Mouse (Mus musculus) forebrain, embryonic 15.5 days (tissue): ENCODE data around the gene Mterf1b. TPM values are rescaled to one million over a fixed set of nuclear protein-coding genes. Genes with fewer than 3 reads are reported as not detected.
"Not testable (repeated sequence)": the region's sequence is repeated elsewhere in the genome, so short reads cannot be mapped to it uniquely, and the experiment has no call there.

Experiments
- ATAC-seq: fragments of 200-750 bp; cut with Nextera tagmentation; replicated peaks from 2 replicates; pipeline ENCODE4 v1.8.0; 2017; ENCODE audit warnings: mild to moderate bottlenecking, moderate TSS enrichment, moderate library complexity
- H3K27ac ChIP-seq: fragments of 300-500 bp; sonication (generic); replicated peaks from 2 replicates; pipeline ENCODE4 v1.5.1; 2015; ENCODE audit warnings: mild to moderate bottlenecking, inconsistent platforms
- H3K27me3 ChIP-seq: fragments of 300-500 bp; sonication (generic); 2 replicates; pipeline ENCODE4 v1.6.1; 2015; ENCODE audit warnings: inconsistent platforms
- H3K36me3 ChIP-seq: fragments of 300-500 bp; sonication (generic); 2 replicates; pipeline ENCODE4 v1.6.1; 2015; ENCODE audit warnings: mild to moderate bottlenecking, inconsistent platforms
- H3K4me1 ChIP-seq: fragments of 300-500 bp; sonication (generic); 2 replicates; pipeline ENCODE4 v1.6.1; 2015; ENCODE audit warnings: inconsistent platforms
- H3K4me2 ChIP-seq: fragments of 300-500 bp; sonication (generic); replicated peaks from 2 replicates; pipeline ENCODE4 v1.6.1; 2015; ENCODE audit warnings: mild to moderate bottlenecking, inconsistent platforms
- H3K4me3 ChIP-seq: fragments of 300-500 bp; sonication (generic); 2 replicates; pipeline ENCODE4 v1.5.1; 2015; ENCODE audit warnings: mild to moderate bottlenecking, inconsistent platforms
- H3K9ac ChIP-seq: fragments of 300-500 bp; sonication (generic); replicated peaks from 2 replicates; pipeline ENCODE4 v1.6.1; 2015; ENCODE audit warnings: mild to moderate bottlenecking, inconsistent platforms
- H3K9me3 ChIP-seq: fragments of 300-500 bp; sonication (generic); 2 replicates; pipeline ENCODE4 v1.6.1; 2016; ENCODE audit warnings: inconsistent platforms
- WGBS: fragments of 180-500 bp; shearing (Covaris S2); methylation state at CpG from one replicate; pipeline ENCODE4 v1.1.7; 2015; ENCODE audit warnings: mixed read lengths; 5-methylcytosine and 5-hydroxymethylcytosine counted together
- polyA plus RNA-seq: library from polyadenylated mRNA; unstranded; fragments of >200 nt; fragmentation: Nextera tagmentation; extraction: Ambion mirVana; gene quantifications from 2 replicates; pipeline ENCODE4 v1.2.1, GENCODE M21; 2015

The Mterf1b gene
- polyA plus RNA-seq, 1 experiment from 2014 or later: 4.0 TPM

DNA sequence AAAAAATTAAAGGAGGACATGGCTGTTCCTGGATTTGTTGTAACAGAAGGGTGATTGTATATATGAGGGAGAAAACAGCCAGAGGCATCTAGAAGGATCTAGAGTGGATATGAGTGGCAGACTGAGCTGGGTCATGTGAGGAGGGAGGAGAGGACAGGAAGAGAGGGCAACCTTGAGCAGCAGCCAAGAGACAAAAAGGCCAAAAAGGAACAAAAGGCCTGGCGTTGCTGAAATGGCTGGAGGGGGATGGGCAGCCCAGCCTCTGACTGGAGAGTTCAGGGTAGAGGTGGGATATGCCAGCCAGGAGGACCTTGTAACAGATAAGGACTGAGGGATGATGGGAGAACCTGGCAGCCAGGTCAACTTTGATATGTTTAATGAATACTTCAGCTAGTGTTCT lies 2.9 kb downstream of the Mterf1b start:
- ATAC-seq: no peak
- Histone ChIP-seq H3K27ac (no peak overlapping the region), H3K9me3 (no peaks in the 10 kb centered on the region), H3K9ac (no peak overlapping the region), H3K4me3 (no peak overlapping the region), H3K27me3 (no peaks in the 10 kb centered on the region), H3K36me3 (no peaks in the 10 kb centered on the region), H3K4me1 (peaks cover 8% of the 10 kb centered on the region), H3K4me2 (no peak overlapping the region)
- WGBS: 29% methylated on average over 1 of the region's 1 CpGs

DNA sequence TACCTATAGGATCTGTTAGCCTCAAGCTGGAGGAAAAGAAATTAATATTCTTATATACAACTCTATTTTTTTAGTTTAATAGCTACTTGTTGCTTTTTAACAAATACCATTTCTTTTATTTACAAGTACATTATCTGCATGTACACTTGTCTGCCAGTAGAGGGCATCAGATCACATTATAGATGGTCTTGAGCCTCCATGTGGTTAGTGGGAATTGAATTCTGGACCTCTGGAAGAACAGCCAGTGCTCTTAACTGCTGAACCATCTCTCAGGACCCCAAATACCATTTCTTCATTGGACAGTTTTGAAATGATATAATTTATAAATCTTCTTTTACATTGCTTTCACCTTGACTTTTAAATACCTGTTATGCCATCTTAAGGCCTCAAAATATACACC lies 9.2 kb downstream of the Mterf1b start:
- Histone ChIP-seq H3K4me2 (no peak overlapping the region), H3K4me3 (no peak overlapping the region), H3K27ac (no peak overlapping the region), H3K9ac (no peak overlapping the region), H3K36me3 (no peaks in the 10 kb centered on the region), H3K4me1 (no peaks in the 10 kb centered on the region), H3K27me3 (no peaks in the 10 kb centered on the region), H3K9me3 (no peaks in the 10 kb centered on the region)
- ATAC-seq: peak; percentile 46; the same call in 1 of the 2 replicates

DNA sequence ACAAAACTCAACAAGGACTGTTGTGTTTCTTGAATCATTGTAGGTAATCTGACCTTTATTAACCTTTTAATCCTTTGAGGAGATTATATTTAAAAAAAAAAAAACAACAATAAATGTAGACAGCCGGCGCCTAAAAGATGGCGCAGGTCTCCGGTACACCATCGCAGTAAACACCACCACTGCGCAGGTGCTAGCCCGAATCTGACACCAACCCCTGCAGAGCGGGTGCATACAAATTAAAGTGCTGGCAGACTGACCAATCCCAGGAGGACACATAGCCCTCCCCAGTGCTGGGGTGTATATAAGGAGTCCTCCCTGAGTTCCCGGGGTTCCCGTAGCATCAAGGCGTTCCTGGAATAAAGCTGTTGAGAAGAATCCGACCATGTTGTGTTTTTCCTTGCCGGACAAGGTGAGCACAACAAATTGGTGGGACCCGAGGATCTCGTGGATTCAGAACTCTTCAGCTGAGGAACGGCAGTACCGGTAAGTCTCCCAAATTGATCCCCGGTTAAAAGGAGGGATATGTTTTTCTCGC lies 10.2 kb downstream of the Mterf1b start:
- WGBS: 95% methylated on average over 19 of the region's 19 CpGs
- H3K4me3 ChIP-seq, ATAC-seq, H3K27ac ChIP-seq, H3K36me3 ChIP-seq, H3K4me1 ChIP-seq, H3K27me3 ChIP-seq, H3K9me3 ChIP-seq, H3K4me2 ChIP-seq, H3K9ac ChIP-seq: not testable (repeated sequence)

DNA sequence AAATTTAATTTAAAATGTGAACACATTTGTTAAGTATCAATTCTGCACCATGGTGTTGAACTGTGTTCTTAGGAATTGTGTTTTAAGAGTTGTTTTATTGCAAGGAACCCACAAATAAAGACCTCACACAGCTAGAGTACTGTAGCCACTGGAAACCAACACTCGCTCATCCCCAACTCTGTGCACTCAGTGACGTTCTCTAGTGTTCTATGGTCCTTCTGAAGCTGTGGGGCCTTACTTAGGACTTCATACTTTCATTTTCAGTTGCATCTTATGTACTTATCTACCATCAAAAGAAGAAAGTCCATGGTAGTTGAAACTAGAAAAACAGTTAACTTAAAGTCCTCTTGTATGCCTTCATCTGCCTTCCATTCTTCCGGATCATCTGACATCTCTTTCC lies 17.9 kb downstream of the Mterf1b start:
- not testable (repeated sequence) for H3K27me3 ChIP-seq, H3K36me3 ChIP-seq, H3K27ac ChIP-seq, H3K4me2 ChIP-seq, H3K4me3 ChIP-seq, ATAC-seq, H3K9me3 ChIP-seq, H3K9ac ChIP-seq, H3K4me1 ChIP-seq
- 88% methylated on average over 3 of the region's 3 CpGs for WGBS

DNA sequence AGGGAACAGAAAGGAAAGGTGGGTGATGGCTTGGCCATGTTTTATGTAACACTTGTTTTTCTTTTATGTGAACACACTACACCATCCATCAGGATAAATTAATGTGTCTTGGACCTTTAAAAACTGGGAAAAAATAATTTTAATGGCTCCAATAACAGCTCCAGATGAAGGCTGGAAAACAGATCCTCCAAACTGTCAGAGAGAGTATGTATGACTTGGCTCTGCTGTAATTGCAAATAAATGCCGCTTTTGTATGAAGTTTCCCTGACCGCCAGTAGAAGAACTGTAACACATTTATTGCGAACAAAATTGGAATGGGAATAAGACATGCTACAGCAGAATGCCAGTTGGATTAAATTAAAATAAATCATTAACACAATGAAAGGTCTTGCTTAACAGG lies 29.1 kb downstream of the Mterf1b start:
- no peak overlapping the region for H3K4me2 ChIP-seq
- H3K4me3 ChIP-seq: no peak overlapping the region
- WGBS: 69% methylated on average over 3 of the region's 3 CpGs
- no peaks in the 10 kb centered on the region for H3K9me3 ChIP-seq
- ATAC-seq: no peak
- H3K9ac ChIP-seq: no peak overlapping the region
- H3K27ac ChIP-seq: no peak overlapping the region
- no peaks in the 10 kb centered on the region for H3K36me3 ChIP-seq
- H3K4me1 ChIP-seq: no peaks in the 10 kb centered on the region
- H3K27me3 ChIP-seq: no peaks in the 10 kb centered on the region

DNA sequence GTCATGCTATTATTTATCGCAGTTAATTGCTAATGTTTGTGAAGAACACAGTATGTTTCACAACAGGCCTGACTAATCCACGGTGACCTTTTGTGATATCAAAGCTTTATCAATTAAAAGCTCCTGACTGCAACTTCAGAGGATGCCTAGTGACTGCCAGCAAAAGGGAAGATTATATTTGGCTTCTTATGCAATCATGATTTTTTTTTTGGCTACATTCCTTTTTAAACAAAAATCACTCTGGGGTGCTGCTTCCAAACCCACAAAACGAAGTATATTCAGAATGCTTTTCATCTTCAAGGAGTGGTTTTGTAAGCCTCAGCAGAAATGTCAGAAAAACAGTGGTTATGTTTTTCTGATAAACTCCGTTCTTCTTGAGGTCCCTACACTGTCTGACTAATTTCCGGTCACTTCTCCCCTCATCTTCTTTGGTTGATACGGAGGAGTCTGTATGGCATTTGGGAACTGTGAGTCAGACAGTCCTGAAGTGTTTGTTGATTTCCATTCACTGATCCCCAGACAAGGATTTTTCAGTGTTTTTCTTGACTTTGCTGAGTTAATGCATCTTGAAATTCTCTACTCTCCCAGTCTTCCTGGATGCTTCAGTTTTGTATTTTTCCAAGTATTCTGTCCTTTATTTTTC lies 29.9 kb downstream of the Mterf1b start:
- no peak for ATAC-seq
- Histone ChIP-seq H3K4me2 (no peak overlapping the region), H3K27me3 (no peaks in the 10 kb centered on the region), H3K9ac (no peak overlapping the region), H3K4me3 (no peak overlapping the region), H3K9me3 (no peaks in the 10 kb centered on the region), H3K27ac (no peak overlapping the region), H3K4me1 (no peaks in the 10 kb centered on the region), H3K36me3 (no peaks in the 10 kb centered on the region)
- WGBS: 75% methylated on average over 6 of the region's 6 CpGs

DNA sequence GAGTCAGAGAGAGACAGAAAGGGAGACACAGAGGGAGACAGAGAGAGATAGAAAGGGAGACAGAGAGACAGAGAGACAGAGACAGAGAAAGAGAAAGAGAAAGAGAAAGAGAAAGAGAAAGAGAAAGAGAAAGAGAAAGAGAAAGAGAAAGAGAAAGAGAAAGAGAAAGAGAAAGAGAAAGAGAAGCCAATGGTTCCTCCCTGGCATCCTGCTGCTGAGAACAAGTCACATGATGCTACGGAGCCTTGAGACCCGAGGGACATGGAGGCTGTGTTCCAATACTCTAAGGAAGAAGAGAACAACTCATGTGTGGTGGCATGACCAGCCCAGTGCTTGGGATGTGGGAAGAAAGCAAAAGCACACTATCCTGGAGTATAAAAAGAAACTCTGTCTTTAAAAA lies 40.0 kb downstream of the Mterf1b start:
- H3K9ac ChIP-seq: no peak overlapping the region
- no peaks in the 10 kb centered on the region for H3K27me3 ChIP-seq
- no peaks in the 10 kb centered on the region for H3K36me3 ChIP-seq
- no peak overlapping the region for H3K4me2 ChIP-seq
- H3K27ac ChIP-seq: no peak overlapping the region
- no peaks in the 10 kb centered on the region for H3K9me3 ChIP-seq
- no peaks in the 10 kb centered on the region for H3K4me1 ChIP-seq
- 74% methylated on average over 2 of the region's 2 CpGs for WGBS
- ATAC-seq: no peak
- no peak overlapping the region for H3K4me3 ChIP-seq

DNA sequence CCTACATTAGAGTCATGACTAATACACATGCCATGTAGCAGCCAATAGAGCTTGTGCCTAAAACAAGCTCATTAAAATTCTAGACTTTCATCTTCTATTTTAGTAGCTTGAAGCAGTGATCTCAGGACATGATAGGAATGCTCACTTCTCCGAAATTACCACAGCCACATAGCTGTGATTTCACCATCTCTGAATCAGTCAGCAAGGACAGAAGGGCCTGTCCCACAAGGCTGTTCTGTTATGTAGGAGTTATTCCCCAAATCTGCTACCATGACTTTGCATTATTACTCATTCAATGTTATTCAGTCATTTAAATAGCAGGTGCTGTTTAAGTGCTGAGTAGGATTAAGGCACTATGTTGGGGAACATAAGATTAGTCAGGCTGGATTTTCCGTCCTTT lies 42.3 kb downstream of the Mterf1b start:
- no peaks in the 10 kb centered on the region for H3K27me3 ChIP-seq
- H3K4me2 ChIP-seq: no peak overlapping the region
- WGBS: 66% methylated on average over 2 of the region's 2 CpGs
- H3K9ac ChIP-seq: no peak overlapping the region
- H3K9me3 ChIP-seq: no peaks in the 10 kb centered on the region
- no peaks in the 10 kb centered on the region for H3K36me3 ChIP-seq
- no peak overlapping the region for H3K4me3 ChIP-seq
- no peak for ATAC-seq
- no peaks in the 10 kb centered on the region for H3K4me1 ChIP-seq
- H3K27ac ChIP-seq: no peak overlapping the region

DNA sequence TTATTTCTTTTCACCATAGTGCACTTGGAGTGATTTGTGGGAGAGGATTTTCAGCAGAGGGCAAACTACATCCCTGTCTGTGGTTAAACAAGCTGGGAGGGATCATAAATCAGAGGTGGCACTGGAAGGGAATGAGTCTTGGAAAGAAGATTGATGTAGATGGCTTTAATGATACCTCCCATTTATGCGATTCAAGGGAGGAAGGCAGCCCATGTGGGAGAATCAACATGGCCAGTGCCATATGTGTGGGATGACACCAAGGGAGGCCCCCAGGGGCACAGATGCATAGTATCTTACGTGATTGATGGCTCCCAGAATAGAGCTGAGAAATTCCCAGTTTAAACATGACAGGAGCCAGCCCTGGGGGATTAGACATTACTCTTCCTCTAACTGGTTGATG lies 48.0 kb downstream of the Mterf1b start:
- H3K9me3 ChIP-seq: no peaks in the 10 kb centered on the region
- H3K4me2 ChIP-seq: no peak overlapping the region
- H3K9ac ChIP-seq: no peak overlapping the region
- ATAC-seq: no peak
- no peaks in the 10 kb centered on the region for H3K4me1 ChIP-seq
- 75% methylated on average over 2 of the region's 2 CpGs for WGBS
- H3K27me3 ChIP-seq: no peaks in the 10 kb centered on the region
- H3K4me3 ChIP-seq: no peak overlapping the region
- no peaks in the 10 kb centered on the region for H3K36me3 ChIP-seq
- H3K27ac ChIP-seq: no peak overlapping the region

DNA sequence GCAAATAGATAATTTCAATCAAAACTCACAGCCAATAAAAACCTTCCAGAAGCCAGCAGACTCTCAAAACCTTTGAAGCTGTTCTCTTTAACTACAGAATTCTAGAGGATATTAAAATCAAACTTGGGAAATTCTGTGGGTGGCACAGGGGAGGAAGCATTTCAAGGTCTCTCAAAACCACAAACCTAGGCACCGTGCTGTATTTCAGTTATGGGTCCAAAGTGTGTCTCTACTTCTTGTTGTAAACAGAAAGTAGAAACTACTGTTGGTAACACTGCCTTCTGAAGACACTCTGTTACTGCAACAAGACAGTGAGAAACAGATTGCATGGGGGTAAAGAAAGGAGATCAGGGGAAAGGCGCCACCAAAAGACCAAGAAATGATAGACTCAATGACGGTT lies 52.8 kb downstream of the Mterf1b start:
- no peak overlapping the region for H3K4me3 ChIP-seq
- no peak for ATAC-seq
- no peaks in the 10 kb centered on the region for H3K9me3 ChIP-seq
- no peak overlapping the region for H3K9ac ChIP-seq
- H3K4me2 ChIP-seq: no peak overlapping the region
- H3K36me3 ChIP-seq: no peaks in the 10 kb centered on the region
- no peak overlapping the region for H3K27ac ChIP-seq
- H3K27me3 ChIP-seq: no peaks in the 10 kb centered on the region
- WGBS: 83% methylated on average over 3 of the region's 3 CpGs
- no peaks in the 10 kb centered on the region for H3K4me1 ChIP-seq

DNA sequence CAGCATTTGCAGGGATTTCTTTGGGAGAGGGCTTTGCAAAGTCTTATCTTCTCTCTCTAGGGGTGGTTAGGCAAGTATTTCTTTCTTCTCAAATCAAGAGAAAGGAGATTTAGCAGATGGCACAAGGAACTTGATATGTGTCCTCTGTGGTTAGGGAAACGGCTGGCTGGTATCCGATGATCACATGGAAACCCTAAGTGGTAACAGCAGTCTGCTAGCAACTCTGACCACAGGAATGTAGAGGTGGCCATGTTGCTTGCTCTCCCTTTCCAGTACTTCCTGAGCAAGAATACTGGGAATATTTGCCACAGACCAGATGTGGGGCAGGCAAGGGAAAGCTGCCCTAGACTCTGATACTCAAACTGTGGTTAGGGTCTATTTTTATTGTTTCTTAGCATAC lies 53.9 kb downstream of the Mterf1b start:
- Histone ChIP-seq H3K4me3 (no peak overlapping the region), H3K36me3 (no peaks in the 10 kb centered on the region), H3K27me3 (no peaks in the 10 kb centered on the region), H3K27ac (no peak overlapping the region), H3K9me3 (no peaks in the 10 kb centered on the region), H3K4me2 (no peak overlapping the region), H3K4me1 (no peaks in the 10 kb centered on the region), H3K9ac (no peak overlapping the region)
- 93% methylated on average over 2 of the region's 2 CpGs for WGBS
- no peak for ATAC-seq
